Mouse (Mus musculus): Measurements from ENCODE around the gene Nrg3. TPM values are rescaled to one million over a fixed set of nuclear protein-coding genes. Genes with fewer than 3 reads are reported as not detected.

Gene Nrg3
- total and polyA plus RNA-seq, 3 experiments: not detected

DNA sequence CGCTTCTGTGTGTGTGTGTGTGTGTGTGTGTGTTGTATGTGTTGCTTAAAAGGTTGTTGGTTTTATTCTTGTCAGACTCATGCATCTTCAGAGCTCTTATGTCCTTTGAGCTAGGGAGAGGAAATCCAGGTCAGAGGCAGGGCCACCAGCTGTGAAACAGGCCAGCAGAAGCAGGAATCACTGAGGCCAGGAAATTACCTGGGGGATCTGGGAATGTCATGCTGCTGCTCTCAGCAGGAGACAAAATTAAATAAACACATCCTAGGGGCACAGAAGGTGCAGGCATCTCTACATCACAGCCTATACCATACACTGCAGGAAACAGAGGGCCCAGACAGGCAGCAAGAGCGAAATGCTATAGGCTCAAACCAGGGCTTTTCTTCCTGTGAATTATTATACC lies 299.2 kb downstream of the Nrg3 start:
- Histone ChIP-seq H3K27ac (ENCODE audit: control insufficient read depth, low read depth, low read length) (no peak overlapping the region), H3K9ac (ENCODE audit: control insufficient read depth, low read depth, low read length, poor library complexity, severe bottlenecking) (no peak overlapping the region), H3K36me3 (ENCODE audit: control insufficient read depth in 1 of 2, insufficient read depth in 2 of 2, low read length in 2 of 2) (no peaks in the 10 kb centered on the region), H3K4me3 (ENCODE audit: control insufficient read depth in 1 of 2, insufficient read depth in 1 of 2, low read depth in 2 of 2, low read length in 2 of 2) (no peak overlapping the region), H3K27me3 (ENCODE audit: control insufficient read depth in 1 of 2, insufficient read depth in 2 of 2, low read length in 2 of 2) (no peaks in the 10 kb centered on the region), H3K9me3 (replicated peaks; ENCODE audit: insufficient read depth, low read length) (no peaks in the 10 kb centered on the region), H3K79me2 (ENCODE audit: control insufficient read depth, insufficient read depth, low read length, poor library complexity) (no peaks in the 10 kb centered on the region), H3K4me1 (ENCODE audit: control insufficient read depth in 1 of 2, insufficient read depth in 2 of 2, low read length in 2 of 2) (no peaks in the 10 kb centered on the region)
- no peak for TF ChIP-seq HCFC1 (IDR thresholded peaks at IDR 0.05; ENCODE audit: low read depth, low read length)
- no peak for TF ChIP-seq MYB (IDR thresholded peaks at IDR 0.05; ENCODE audit: low read depth, low read length)
- TF ChIP-seq RCOR1 (IDR thresholded peaks at IDR 0.05; ENCODE audit: low read depth, low read length): no peak
- no peak for TF ChIP-seq POLR2AphosphoS2 (IDR thresholded peaks at IDR 0.05; ENCODE audit: low read length)
- no peak for TF ChIP-seq MAZ (IDR thresholded peaks at IDR 0.05; ENCODE audit: low read depth, low read length)
- TF ChIP-seq EP300 (IDR thresholded peaks at IDR 0.05; ENCODE audit: low read depth in 1 of 2, low read length in 2 of 2): no peak
- TF ChIP-seq RAD21 (IDR thresholded peaks at IDR 0.05; ENCODE audit: low read depth, low read length): no peak
- no peak for TF ChIP-seq SMC3 (IDR thresholded peaks at IDR 0.05; ENCODE audit: low read depth, low read length)
- no peak for TF ChIP-seq TBP (IDR thresholded peaks at IDR 0.05; ENCODE audit: low read depth, low read length)
- no peak for TF ChIP-seq UBTF (IDR thresholded peaks at IDR 0.05; ENCODE audit: borderline replicate concordance, insufficient read depth, low read depth, low read length)
- TF ChIP-seq MYC (IDR thresholded peaks at IDR 0.05; ENCODE audit: low read depth, low read length): no peak
- TF ChIP-seq ELF1 (IDR thresholded peaks at IDR 0.05; ENCODE audit: low read depth, low read length): no peak
- no peak for TF ChIP-seq ZMIZ1 (IDR thresholded peaks at IDR 0.05; ENCODE audit: low read depth, low read length)
- no peak for TF ChIP-seq TAL1 (IDR thresholded peaks at IDR 0.05; ENCODE audit: low read length)
- TF ChIP-seq MEF2A (IDR thresholded peaks at IDR 0.05; ENCODE audit: extremely low read depth, insufficient replicate concordance, low read depth, low read length, poor library complexity, severe bottlenecking): no peak
- no peak for TF ChIP-seq KAT2A (conservative IDR thresholded peaks at IDR 0.05; ENCODE audit: low read depth, low read length)
- no peak for TF ChIP-seq ETS1 (IDR thresholded peaks at IDR 0.05; ENCODE audit: low read depth, low read length)
- no peak for TF ChIP-seq USF1 (IDR thresholded peaks at IDR 0.05; ENCODE audit: low read depth, low read length)
- DNase-seq (ENCODE audit: low read depth, low spot score): no peak

- H3K4me1 ChIP-seq (ENCODE audit: control insufficient read depth in 1 of 2, insufficient read depth in 2 of 2, low read length in 2 of 2): no peaks in the 10 kb centered on the region
- no peak for DNase-seq (ENCODE audit: low read depth, low spot score)
- no peaks in the 10 kb centered on the region for H3K27me3 ChIP-seq (ENCODE audit: control insufficient read depth in 1 of 2, insufficient read depth in 2 of 2, low read length in 2 of 2)
- no peaks in the 10 kb centered on the region for H3K9me3 ChIP-seq (replicated peaks; ENCODE audit: insufficient read depth, low read length)
- no peak overlapping the region for H3K27ac ChIP-seq (ENCODE audit: control insufficient read depth, low read depth, low read length)
- no peak overlapping the region for H3K9ac ChIP-seq (ENCODE audit: control insufficient read depth, low read depth, low read length, poor library complexity, severe bottlenecking)
- no peaks in the 10 kb centered on the region for H3K36me3 ChIP-seq (ENCODE audit: control insufficient read depth in 1 of 2, insufficient read depth in 2 of 2, low read length in 2 of 2)
- no peaks in the 10 kb centered on the region for H3K79me2 ChIP-seq (ENCODE audit: control insufficient read depth, insufficient read depth, low read length, poor library complexity)
- TF ChIP-seq MYC (IDR thresholded peaks at IDR 0.05; ENCODE audit: low read depth, low read length): no peak
- TF ChIP-seq TAL1 (IDR thresholded peaks at IDR 0.05; ENCODE audit: low read length): no peak
- TF ChIP-seq MEF2A (IDR thresholded peaks at IDR 0.05; ENCODE audit: extremely low read depth, insufficient replicate concordance, low read depth, low read length, poor library complexity, severe bottlenecking): no peak
- TF ChIP-seq EP300 (IDR thresholded peaks at IDR 0.05; ENCODE audit: low read depth in 1 of 2, low read length in 2 of 2): no peak
- no peak for TF ChIP-seq MAZ (IDR thresholded peaks at IDR 0.05; ENCODE audit: low read depth, low read length)
- TF ChIP-seq MAFK (IDR thresholded peaks at IDR 0.05; ENCODE audit: borderline replicate concordance, low read depth, low read length): no peak
- TF ChIP-seq MXI1 (IDR thresholded peaks at IDR 0.05; ENCODE audit: low read depth, low read length): no peak
- TF ChIP-seq JUND (IDR thresholded peaks at IDR 0.05; ENCODE audit: low read depth, low read length): no peak
- TF ChIP-seq MAX (IDR thresholded peaks at IDR 0.05; ENCODE audit: low read length): no peak
- TF ChIP-seq ETS1 (IDR thresholded peaks at IDR 0.05; ENCODE audit: low read depth, low read length): no peak
- TF ChIP-seq CTCF (IDR thresholded peaks at IDR 0.05 in 2 of 3, conservative IDR thresholded peaks at IDR 0.05 in 1 of 3; ENCODE audit: control insufficient read depth in 1 of 3, insufficient read depth in 1 of 3, low read depth in 2 of 3, low read length in 3 of 3, poor library complexity in 1 of 3, severe bottlenecking in 1 of 3): no peak
- TF ChIP-seq CHD1 (IDR thresholded peaks at IDR 0.05; ENCODE audit: low read depth, low read length): no peak
- no peak for TF ChIP-seq GABPA (IDR thresholded peaks at IDR 0.05; ENCODE audit: low read depth, low read length)
- TF ChIP-seq SIN3A (IDR thresholded peaks at IDR 0.05; ENCODE audit: low read length): no peak
- no peak for TF ChIP-seq BHLHE40 (IDR thresholded peaks at IDR 0.05; ENCODE audit: borderline replicate concordance, low read depth, low read length)
- no peak for TF ChIP-seq RAD21 (IDR thresholded peaks at IDR 0.05; ENCODE audit: low read depth, low read length)
- TF ChIP-seq POLR2A (IDR thresholded peaks at IDR 0.05; ENCODE audit: control insufficient read depth in 1 of 2, insufficient read depth in 1 of 2, low read depth in 1 of 2, low read length in 2 of 2, poor library complexity in 1 of 2): no peak
- TF ChIP-seq RCOR1 (IDR thresholded peaks at IDR 0.05; ENCODE audit: low read depth, low read length): no peak
- no peak for TF ChIP-seq ELF1 (IDR thresholded peaks at IDR 0.05; ENCODE audit: low read depth, low read length)
- no peak overlapping the region for H3K4me3 ChIP-seq (ENCODE audit: control insufficient read depth in 1 of 2, insufficient read depth in 1 of 2, low read depth in 2 of 2, low read length in 2 of 2)
Observed at GRCm38 (mm10) chr14:39160140-39160539, 312.7 kb downstream of the Nrg3 start.

Measured in MEL (cell line).